Mouse (Mus musculus) heart, postnatal 0 days (tissue): ENCODE measurements around the gene Spsb2. TPM values are rescaled to one million over a fixed set of nuclear protein-coding genes. Genes with fewer than 3 reads are reported as not detected.
A peak's percentile ranks its signal among the peaks of the same experiment; 100 is the strongest.

Experiments used
- ATAC-seq: fragments of 200-750 bp; cut with Nextera tagmentation; 2 replicates; pipeline ENCODE4 v1.8.0; 2017; ENCODE audit warnings: low read depth, moderate number of reproducible peaks, moderate library complexity; ENCODE audit not compliant: insufficient read depth
- DNase-seq: peaks from one replicate; pipeline ENCODE4 v3.0.0-alpha.2; 2016; ENCODE audit warnings: low spot score
- H3K27ac ChIP-seq: fragments of 300-500 bp; sonication (generic); 2 replicates; pipeline ENCODE4 v1.5.1; 2014; ENCODE audit warnings: low read depth, mild to moderate bottlenecking
- H3K27me3 ChIP-seq: fragments of 300-500 bp; sonication (generic); 2 replicates; pipeline ENCODE4 v1.6.1; 2014; ENCODE audit warnings: low read length, mixed read lengths; ENCODE audit not compliant: control insufficient read depth, insufficient read depth
- H3K36me3 ChIP-seq: fragments of 300-500 bp; sonication (generic); replicated peaks from 2 replicates; pipeline ENCODE4 v1.6.1; 2014; ENCODE audit warnings: low read length, mixed read lengths; ENCODE audit not compliant: control insufficient read depth, insufficient read depth
- H3K4me1 ChIP-seq: fragments of 300-500 bp; sonication (generic); 2 replicates; pipeline ENCODE4 v1.6.1; 2014; ENCODE audit warnings: antibody characterized with exemption; ENCODE audit not compliant: control insufficient read depth, insufficient read depth
- H3K4me2 ChIP-seq: fragments of 300-500 bp; sonication (generic); 2 replicates; pipeline ENCODE4 v1.6.1; 2014; ENCODE audit warnings: low read depth, mild to moderate bottlenecking, low read length, moderate library complexity
- H3K4me3 ChIP-seq: fragments of 300-500 bp; sonication (generic); 2 replicates; pipeline ENCODE4 v1.5.1; 2014; ENCODE audit warnings: low read depth, low read length
- H3K9ac ChIP-seq: fragments of 300-500 bp; sonication (generic); replicated peaks from 2 replicates; pipeline ENCODE4 v1.6.1; 2014; ENCODE audit warnings: low read depth, low read length, mixed read lengths
- H3K9me3 ChIP-seq: fragments of 300-500 bp; sonication (generic); replicated peaks from 2 replicates; pipeline ENCODE4 v1.6.1; 2016; ENCODE audit warnings: low read length; ENCODE audit not compliant: control insufficient read depth
- CTCF ChIP-seq: IDR thresholded peaks from 2 replicates; pipeline ENCODE4 v1.5.1; 2016; ENCODE audit warnings: antibody characterized with exemption, control low read depth, low read depth
- EP300 ChIP-seq: IDR thresholded peaks from 2 replicates; pipeline ENCODE4 v1.6.1; 2016; ENCODE audit warnings: antibody characterized with exemption, low read depth
- WGBS: fragments of 180-500 bp; shearing (Covaris S2); extraction: QIAGEN DNeasy Blood & Tissue Kit; methylation state at CpG from one replicate; pipeline ENCODE4 v1.1.7; 2014; 5-methylcytosine and 5-hydroxymethylcytosine counted together
- polyA plus RNA-seq: library from polyadenylated mRNA; unstranded; fragments of >200 nt; fragmentation: Nextera tagmentation; extraction: Ambion mirVana; gene quantifications from 2 replicates; pipeline ENCODE4 v1.2.1, GENCODE M21; 2015
- total RNA-seq: library from RNA; depleted of rRNA; stranded (reverse); fragments of >200 nt; gene quantifications from 2 replicates; pipeline ENCODE4 v1.2.3, GENCODE M21; 2014; ENCODE audit warnings: low replicate concordance; rRNA removed

The Spsb2 gene
- total and polyA plus RNA-seq, 2 experiments from 2014 or later = 5.9 to 7.0 TPM

GRCm38 (mm10) chr6:124859725-124860124, 51.3 kb downstream of the Spsb2 start:
- Histone ChIP-seq H3K4me1 (peaks cover 18% of the 10 kb centered on the region), H3K4me3 (no peak overlapping the region), H3K36me3 (no peaks in the 10 kb centered on the region), H3K4me2 (no peak overlapping the region), H3K9me3 (no peaks in the 10 kb centered on the region), H3K9ac (no peak overlapping the region), H3K27ac (no peak overlapping the region), H3K27me3 (peaks cover 33% of the 10 kb centered on the region)
- 8% methylated on average over 12 of the region's 12 CpGs for WGBS
- ATAC-seq = peak; percentile 42
- DNase-seq = peak; percentile 75
- TF ChIP-seq CTCF = peak; percentile 92
- TF ChIP-seq EP300 = no peak

Other genes with a start within 250 kb of the Spsb2 start
- not detected in 2 replicates for gene C1rb, start 238.4 kb upstream of the Spsb2 start, total RNA-seq
- gene C1rb, start 238.4 kb upstream of the Spsb2 start, polyA plus RNA-seq = not detected in 2 replicates
- gene C1s2, start 172.6 kb upstream of the Spsb2 start, total RNA-seq = not detected in 2 replicates
- 0.08 TPM in 1 of 2 replicates, not detected in the other for gene C1s2, start 172.6 kb upstream of the Spsb2 start, polyA plus RNA-seq
- gene Lpcat3, start 145.6 kb upstream of the Spsb2 start, total RNA-seq = 49.3 and 50.5 TPM in 2 replicates
- 61.1 and 62.7 TPM in 2 replicates for gene Lpcat3, start 145.6 kb upstream of the Spsb2 start, polyA plus RNA-seq
- 94.9 and 106 TPM in 2 replicates for gene Emg1, start 96.5 kb upstream of the Spsb2 start, total RNA-seq
- gene Emg1, start 96.5 kb upstream of the Spsb2 start, polyA plus RNA-seq = 85.6 and 97.0 TPM in 2 replicates
- gene Phb2, start 96.3 kb upstream of the Spsb2 start, total RNA-seq = 407 and 409 TPM in 2 replicates
- 423 and 432 TPM in 2 replicates for gene Phb2, start 96.3 kb upstream of the Spsb2 start, polyA plus RNA-seq
- gene Ptpn6, start 69.9 kb upstream of the Spsb2 start, total RNA-seq = 2.4 and 6.3 TPM in 2 replicates
- gene Ptpn6, start 69.9 kb upstream of the Spsb2 start, polyA plus RNA-seq = 4.3 and 4.5 TPM in 2 replicates
- 119 and 153 TPM in 2 replicates for gene Grcc10, start 67.3 kb upstream of the Spsb2 start, total RNA-seq
- 492 and 535 TPM in 2 replicates for gene Grcc10, start 67.3 kb upstream of the Spsb2 start, polyA plus RNA-seq
- gene Gm45234, start 52.6 kb upstream of the Spsb2 start, total RNA-seq = not detected in 2 replicates
- not detected in 2 replicates for gene Gm45234, start 52.6 kb upstream of the Spsb2 start, polyA plus RNA-seq
- gene Atn1, start 52.1 kb upstream of the Spsb2 start, total RNA-seq = 7.8 and 8.5 TPM in 2 replicates
- gene Atn1, start 52.1 kb upstream of the Spsb2 start, polyA plus RNA-seq = 5.4 and 6.0 TPM in 2 replicates
- 1.7 and 4.1 TPM in 2 replicates for gene Eno2, start 39.0 kb upstream of the Spsb2 start, total RNA-seq
- 1.3 and 1.5 TPM in 2 replicates for gene Eno2, start 39.0 kb upstream of the Spsb2 start, polyA plus RNA-seq
- gene Lrrc23, start 28.9 kb upstream of the Spsb2 start, total RNA-seq = not detected in 2 replicates
- gene Lrrc23, start 28.9 kb upstream of the Spsb2 start, polyA plus RNA-seq = 0.95 TPM in 1 of 2 replicates, not detected in the other
- 1,544 and 1,648 TPM in 2 replicates for gene Tpi1, start 5.6 kb downstream of the Spsb2 start, total RNA-seq
- 1,138 and 1,142 TPM in 2 replicates for gene Tpi1, start 5.6 kb downstream of the Spsb2 start, polyA plus RNA-seq
- 92.2 and 126 TPM in 2 replicates for gene Usp5, start 20.8 kb downstream of the Spsb2 start, total RNA-seq
- gene Usp5, start 20.8 kb downstream of the Spsb2 start, polyA plus RNA-seq = 66.4 and 73.5 TPM in 2 replicates
- gene Cdca3, start 20.9 kb downstream of the Spsb2 start, total RNA-seq = 95.9 and 127 TPM in 2 replicates
- 51.6 and 52.9 TPM in 2 replicates for gene Cdca3, start 20.9 kb downstream of the Spsb2 start, polyA plus RNA-seq
- 0.50 and 4.2 TPM in 2 replicates for gene Gnb3, start 31.6 kb downstream of the Spsb2 start, total RNA-seq
- gene Gnb3, start 31.6 kb downstream of the Spsb2 start, polyA plus RNA-seq = 2.8 and 3.3 TPM in 2 replicates
- 38.5 and 41.1 TPM in 2 replicates for gene P3h3, start 49.1 kb downstream of the Spsb2 start, total RNA-seq
- gene P3h3, start 49.1 kb downstream of the Spsb2 start, polyA plus RNA-seq = 7.2 and 7.6 TPM in 2 replicates
- 2.9 and 9.7 TPM in 2 replicates for gene Gpr162, start 55.3 kb downstream of the Spsb2 start, total RNA-seq
- 1.2 and 1.5 TPM in 2 replicates for gene Gpr162, start 55.3 kb downstream of the Spsb2 start, polyA plus RNA-seq
- 4.5 TPM in 1 of 2 replicates, not detected in the other for gene Cd4, start 79.6 kb downstream of the Spsb2 start, total RNA-seq
- 0.04 and 0.10 TPM in 2 replicates for gene Cd4, start 79.6 kb downstream of the Spsb2 start, polyA plus RNA-seq
- gene Lag3, start 103.0 kb downstream of the Spsb2 start, total RNA-seq = 0.11 and 0.27 TPM in 2 replicates
- 0.82 and 0.85 TPM in 2 replicates for gene Lag3, start 103.0 kb downstream of the Spsb2 start, polyA plus RNA-seq
- 323 and 565 TPM in 2 replicates for gene Ptms, start 111.4 kb downstream of the Spsb2 start, total RNA-seq
- gene Ptms, start 111.4 kb downstream of the Spsb2 start, polyA plus RNA-seq = 221 and 246 TPM in 2 replicates
- gene Mlf2, start 122.7 kb downstream of the Spsb2 start, total RNA-seq = 333 and 532 TPM in 2 replicates
- gene Mlf2, start 122.7 kb downstream of the Spsb2 start, polyA plus RNA-seq = 296 and 298 TPM in 2 replicates
- 203 and 241 TPM in 2 replicates for gene Cops7a, start 156.9 kb downstream of the Spsb2 start, total RNA-seq
- 130 and 134 TPM in 2 replicates for gene Cops7a, start 156.9 kb downstream of the Spsb2 start, polyA plus RNA-seq
- gene Pianp, start 188.0 kb downstream of the Spsb2 start, total RNA-seq = not detected in 2 replicates
- gene Pianp, start 188.0 kb downstream of the Spsb2 start, polyA plus RNA-seq = 0.37 TPM in 2 replicates
- gene Zfp384, start 200.5 kb downstream of the Spsb2 start, total RNA-seq = 18.4 and 20.4 TPM in 2 replicates
- 5.4 and 5.5 TPM in 2 replicates for gene Zfp384, start 200.5 kb downstream of the Spsb2 start, polyA plus RNA-seq
- gene Ing4, start 231.1 kb downstream of the Spsb2 start, total RNA-seq = 41.9 and 48.7 TPM in 2 replicates
- 54.1 and 59.1 TPM in 2 replicates for gene Ing4, start 231.1 kb downstream of the Spsb2 start, polyA plus RNA-seq
- gene Acrbp, start 241.0 kb downstream of the Spsb2 start, total RNA-seq = 2.6 and 6.0 TPM in 2 replicates
- 2.2 and 2.7 TPM in 2 replicates for gene Acrbp, start 241.0 kb downstream of the Spsb2 start, polyA plus RNA-seq